Mouse (Mus musculus): ENCODE measurements around the gene Lpcat2.

Gene Lpcat2

GRCm38 (mm10) chr8:92916082-92916481, 60.9 kb downstream of the Lpcat2 start:
- DNase-seq = no peak

- no peak for DNase-seq
Measured at GRCm38 (mm10) chr8:92921768-92922167, 66.6 kb downstream of the Lpcat2 start.

GRCm38 (mm10) chr8:92928986-92929385, 73.8 kb downstream of the Lpcat2 start:
- no peak for DNase-seq

GRCm38 (mm10) chr8:92938056-92938455, 82.9 kb downstream of the Lpcat2 start:
- no peak for DNase-seq

- DNase-seq = no peak
Measured at GRCm38 (mm10) chr8:92949071-92949470, 93.9 kb downstream of the Lpcat2 start.

GRCm38 (mm10) chr8:92950639-92951371, 95.7 kb downstream of the Lpcat2 start:
- DNase-seq = no peak

GRCm38 (mm10) chr8:92954044-92954443, 98.9 kb downstream of the Lpcat2 start:
- DNase-seq = no peak

GRCm38 (mm10) chr8:92959779-92960178, 104.6 kb downstream of the Lpcat2 start, which contains the start of gene Slc6a2:
Gene Slc6a2 (plus strand): TSS chr8:92960079.
- no peak for DNase-seq

GRCm38 (mm10) chr8:92960451-92960911, 105.3 kb downstream of the Lpcat2 start:
- no peak for DNase-seq

GRCm38 (mm10) chr8:92961088-92961487, 105.9 kb downstream of the Lpcat2 start:
- no peak for DNase-seq

- no peak for DNase-seq
Measured at GRCm38 (mm10) chr8:92964556-92964955, 109.4 kb downstream of the Lpcat2 start.
